Mouse (Mus musculus): Measurements from ENCODE around the gene Zbtb22.
"Not testable (repeated sequence)": the region's sequence is repeated elsewhere in the genome, so short reads cannot be mapped to it uniquely, and the experiment has no call there.

The Zbtb22 gene

GRCm38 (mm10) chr17:33903911-33904651, 11.6 kb upstream of the Zbtb22 start:
- DNase-seq (ENCODE audit: low spot score) = not testable (repeated sequence)

- DNase-seq (ENCODE audit: low spot score) = not testable (repeated sequence)
Measured at GRCm38 (mm10) chr17:33904835-33905234, 10.9 kb upstream of the Zbtb22 start, which contains the start of gene Platr17. Gene Platr17 (plus strand): TSS chr17:33905135.

GRCm38 (mm10) chr17:33908331-33909076, 7.2 kb upstream of the Zbtb22 start:
- no peak for DNase-seq (ENCODE audit: low spot score)

DNA sequence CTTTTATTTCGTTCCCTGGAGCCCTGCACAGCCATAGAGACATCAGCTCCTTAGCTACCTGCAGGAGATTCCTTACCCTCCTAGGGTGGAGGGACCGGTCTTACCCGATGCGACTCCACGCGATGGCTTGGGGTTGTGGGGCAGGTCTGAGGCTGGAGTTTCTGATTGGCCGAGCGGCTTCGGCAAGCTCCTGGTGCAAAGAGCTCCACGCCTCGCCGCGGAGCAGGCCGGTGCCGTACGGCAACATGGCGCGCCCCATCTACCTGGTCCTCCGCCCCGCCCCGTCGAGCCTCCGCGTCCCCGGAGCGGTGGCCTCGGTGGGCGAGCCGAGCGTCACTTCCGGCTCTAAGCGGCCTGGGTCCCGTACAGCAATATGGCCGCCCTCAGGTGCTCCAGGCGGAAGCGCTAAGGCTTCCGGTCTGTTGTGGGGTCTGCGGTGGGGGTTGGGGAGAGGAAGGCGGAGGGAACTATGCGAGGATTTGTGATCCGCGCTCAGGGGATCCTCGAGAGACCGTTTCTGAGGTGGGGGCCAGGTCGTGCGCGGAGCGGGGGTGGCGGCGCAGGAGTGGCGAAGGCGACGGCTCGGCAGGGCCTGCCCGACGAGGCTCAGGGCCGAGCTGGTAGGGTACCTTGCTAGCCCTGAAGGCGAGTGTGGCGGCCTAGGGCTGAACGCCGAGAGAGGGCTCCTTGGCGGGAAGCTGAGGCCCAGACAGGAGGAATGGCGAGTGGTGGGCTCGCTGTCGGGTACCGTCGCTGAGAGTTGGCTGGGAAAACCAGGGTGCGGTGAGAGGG, 6.4 kb upstream of the Zbtb22 start, which contains the start of gene Daxx:
Gene Daxx, plus strand, starts transcription at position 338 of the 792 bp plus-strand sequence.
- peak; percentile 98 for DNase-seq (ENCODE audit: low spot score)

DNA sequence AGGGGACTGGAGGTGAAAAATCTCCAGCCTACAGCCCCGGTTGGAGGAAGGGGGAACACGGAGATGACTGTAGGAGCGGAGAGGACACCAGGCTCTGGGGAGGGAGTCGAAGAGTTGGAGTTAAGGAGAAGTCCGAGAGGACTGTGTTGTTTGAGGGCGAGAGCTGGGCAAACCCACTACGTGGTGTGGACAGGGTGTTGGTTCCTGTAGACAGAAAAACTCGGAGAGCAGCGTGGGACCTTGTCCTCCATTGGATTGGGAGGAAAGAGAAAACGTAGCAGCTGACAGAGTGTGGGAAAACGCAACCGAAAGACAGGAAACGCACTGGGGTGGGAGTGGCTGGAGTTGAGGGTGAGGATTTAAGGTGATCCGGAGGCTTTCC, 5.8 kb upstream of the Zbtb22 start:
- DNase-seq (ENCODE audit: low spot score) = no peak

DNA sequence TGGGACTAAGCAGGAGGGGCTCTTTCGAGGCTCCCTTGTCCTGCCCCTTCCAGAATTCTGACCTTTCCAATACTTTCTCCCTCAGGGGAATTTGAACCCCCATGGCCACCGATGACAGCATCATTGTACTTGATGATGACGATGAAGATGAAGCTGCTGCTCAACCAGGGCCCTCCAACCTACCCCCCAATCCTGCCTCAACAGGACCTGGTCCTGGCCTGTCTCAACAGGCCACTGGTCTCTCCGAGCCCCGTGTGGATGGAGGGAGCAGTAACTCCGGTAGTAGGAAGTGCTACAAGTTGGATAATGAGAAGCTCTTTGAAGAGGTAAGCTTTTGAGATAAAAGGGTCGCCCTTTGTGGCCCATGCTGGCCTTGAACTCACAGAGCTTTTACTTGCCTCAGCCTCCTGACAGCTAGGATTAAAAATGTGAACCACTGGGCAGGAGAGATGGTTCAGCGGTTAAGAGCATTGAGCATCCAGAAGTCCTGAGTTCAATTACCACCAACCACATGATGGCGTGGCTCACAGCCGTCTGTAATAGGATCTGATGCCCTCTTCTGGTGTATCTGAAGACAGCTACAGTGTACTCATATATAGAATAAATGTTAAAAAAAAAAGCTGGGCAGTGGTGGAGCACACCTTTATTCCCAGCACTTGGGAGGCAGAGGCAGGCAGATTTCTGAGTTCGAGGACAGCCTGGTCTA, 5.2 kb upstream of the Zbtb22 start:
- no peak for DNase-seq (ENCODE audit: low spot score)

- no peak for DNase-seq (ENCODE audit: low spot score)
Measured at GRCm38 (mm10) chr17:33911052-33911812, 4.5 kb upstream of the Zbtb22 start.

DNA sequence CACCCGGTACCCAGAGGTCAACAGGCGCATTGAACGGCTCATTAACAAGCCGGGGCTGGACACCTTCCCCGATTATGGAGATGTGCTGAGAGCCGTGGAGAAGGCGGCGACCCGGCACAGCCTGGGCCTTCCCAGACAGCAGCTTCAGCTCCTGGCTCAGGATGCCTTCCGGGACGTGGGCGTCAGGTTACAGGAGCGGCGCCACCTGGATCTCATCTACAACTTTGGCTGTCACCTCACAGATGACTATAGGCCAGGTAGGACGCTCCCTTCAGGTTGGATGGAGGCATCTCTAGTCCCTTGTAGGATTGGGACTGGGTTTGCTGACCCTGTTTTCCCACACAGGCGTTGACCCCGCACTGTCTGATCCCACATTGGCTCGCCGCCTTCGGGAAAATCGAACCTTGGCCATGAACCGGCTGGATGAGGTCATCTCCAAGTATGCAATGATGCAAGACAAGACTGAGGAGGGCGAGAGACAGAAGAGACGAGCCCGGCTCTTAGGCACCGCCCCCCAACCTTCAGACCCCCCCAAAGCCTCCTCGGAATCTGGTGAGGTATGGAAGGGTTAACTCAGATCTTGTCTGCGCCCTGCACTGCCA, 3.8 kb upstream of the Zbtb22 start:
- DNase-seq (ENCODE audit: low spot score) = no peak

- DNase-seq (ENCODE audit: low spot score) = no peak
Measured at GRCm38 (mm10) chr17:33913264-33913663, 2.4 kb upstream of the Zbtb22 start.

DNA sequence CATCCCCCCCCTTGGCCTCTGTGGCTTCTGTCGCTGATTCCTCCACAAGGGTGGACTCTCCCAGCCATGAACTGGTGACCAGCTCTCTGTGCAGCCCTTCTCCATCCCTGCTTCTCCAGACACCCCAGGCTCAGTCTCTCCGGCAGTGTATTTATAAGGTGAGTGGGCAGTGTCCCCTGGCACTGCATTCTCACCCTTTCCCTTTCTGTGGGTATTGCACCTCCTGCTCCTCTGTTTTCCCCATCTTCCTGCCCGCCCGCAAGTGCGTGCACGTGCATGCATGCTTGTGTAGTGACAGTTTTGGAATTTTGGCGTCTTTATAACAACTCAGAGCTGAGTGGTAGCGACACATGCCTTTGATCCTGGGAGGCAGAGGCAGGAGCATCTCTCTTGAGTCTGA, 1.8 kb upstream of the Zbtb22 start:
- DNase-seq (ENCODE audit: low spot score) = no peak

DNA sequence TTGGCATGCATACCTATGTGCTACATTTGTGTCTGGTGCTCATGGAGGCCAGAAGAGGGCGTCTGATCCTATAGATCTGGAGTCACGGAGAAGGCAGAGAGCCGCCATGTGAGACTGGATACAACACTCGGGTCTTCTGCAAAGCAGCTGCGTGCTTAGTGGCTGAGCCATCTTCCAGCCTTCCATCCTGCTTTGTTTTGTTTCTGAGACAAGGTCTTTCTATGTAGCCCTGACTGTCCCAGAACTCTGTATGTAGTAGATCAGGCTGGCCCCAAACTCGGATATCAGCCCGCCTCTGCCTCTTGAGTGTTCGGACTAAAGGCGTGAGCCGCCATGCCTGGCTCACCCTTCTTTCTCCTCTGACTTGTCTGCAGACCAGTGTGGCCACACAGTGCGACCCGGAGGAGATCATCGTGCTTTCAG, 724 bp upstream of the Zbtb22 start:
- DNase-seq (ENCODE audit: low spot score) = no peak

- no peak for DNase-seq (ENCODE audit: low spot score)
Measured at GRCm38 (mm10) chr17:33916294-33916693, 590 bp downstream of the Zbtb22 start.

DNA sequence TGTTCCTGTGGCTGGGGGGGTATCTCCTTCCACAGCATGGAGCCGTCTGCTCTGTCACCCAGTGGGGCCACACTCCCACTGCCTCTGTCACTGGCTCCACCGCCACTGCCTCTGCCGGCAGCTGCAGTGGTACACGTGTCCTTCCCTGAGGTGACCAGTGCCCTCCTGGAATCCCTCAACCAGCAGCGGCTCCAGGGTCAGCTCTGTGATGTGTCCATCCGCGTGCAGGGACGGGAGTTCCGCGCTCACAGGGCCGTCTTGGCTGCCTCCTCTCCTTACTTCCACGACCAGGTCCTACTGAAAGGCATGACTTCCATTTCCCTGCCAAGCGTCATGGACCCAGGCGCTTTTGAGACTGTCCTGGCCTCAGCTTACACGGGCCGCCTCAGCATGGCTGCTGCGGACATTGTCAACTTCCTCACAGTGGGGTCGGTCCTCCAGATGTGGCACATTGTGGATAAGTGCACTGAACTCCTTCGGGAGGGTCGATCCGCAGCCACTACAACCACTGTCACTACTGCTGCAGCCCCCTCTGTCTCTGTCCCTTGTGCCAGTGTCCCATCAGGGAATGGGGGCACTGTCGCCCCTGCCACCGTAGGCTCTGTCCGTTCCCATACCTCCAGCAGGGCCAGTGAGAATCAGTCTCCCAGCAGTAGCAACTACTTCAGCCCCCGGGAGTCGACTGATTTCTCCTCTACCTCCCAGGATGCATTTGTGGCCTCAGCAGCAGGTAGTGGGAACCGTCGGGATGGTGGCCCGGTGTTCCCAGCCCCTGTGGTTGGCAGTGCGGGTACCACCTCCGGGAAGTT, 1.3 kb downstream of the Zbtb22 start:
- no peak for DNase-seq (ENCODE audit: low spot score)

DNA sequence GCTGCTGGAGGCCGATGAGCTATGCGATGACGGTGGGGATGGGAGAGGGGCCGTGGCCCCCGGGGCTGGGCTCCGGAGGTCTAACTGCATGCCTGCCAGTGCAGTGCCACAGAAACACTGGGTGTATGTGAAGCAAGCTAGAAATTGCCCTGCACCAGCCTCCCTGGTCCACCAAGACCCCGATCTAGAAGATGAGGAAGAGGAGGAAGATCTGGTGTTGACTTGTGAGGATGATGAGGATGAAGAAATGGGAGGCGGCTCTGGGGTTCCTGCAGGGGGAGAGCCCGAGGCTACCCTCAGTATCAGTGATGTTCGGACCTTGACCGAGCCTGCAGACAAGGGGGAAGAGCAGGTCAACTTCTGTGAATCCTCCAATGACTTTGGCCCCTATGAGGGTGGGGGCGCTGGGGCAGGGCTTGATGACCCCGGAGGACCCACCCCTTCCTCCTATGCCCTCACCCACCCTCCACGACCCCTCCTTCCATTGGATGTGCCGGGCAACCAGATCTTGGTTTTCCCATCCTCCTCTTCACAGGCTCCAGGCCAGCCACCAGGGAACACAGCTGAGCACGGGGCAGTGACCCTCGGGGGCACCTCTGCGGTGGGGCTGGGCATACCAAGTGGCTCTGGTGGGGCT, 2.1 kb downstream of the Zbtb22 start:
- DNase-seq (ENCODE audit: low spot score) = no peak

GRCm38 (mm10) chr17:33918293-33919203, 2.8 kb downstream of the Zbtb22 start:
- no peak for DNase-seq (ENCODE audit: low spot score)

- DNase-seq (ENCODE audit: low spot score) = peak; percentile 63
Measured at GRCm38 (mm10) chr17:33919351-33920281, 3.9 kb downstream of the Zbtb22 start.

Measured in layer of hippocampus, adult 11-12 months (tissue).